Mouse (Mus musculus) midbrain, embryonic 13.5 days (tissue): Measurements from ENCODE around the gene Hint1. TPM values are rescaled to one million over a fixed set of nuclear protein-coding genes. Genes with fewer than 3 reads are reported as not detected.

Experiments
- ATAC-seq: fragments of 200-750 bp; cut with Nextera tagmentation; 2 replicates; pipeline ENCODE4 v1.8.0; 2017; ENCODE audit warnings: mild to moderate bottlenecking, moderate TSS enrichment, moderate library complexity
- H3K27ac ChIP-seq: fragments of 300-500 bp; sonication (generic); 2 replicates; pipeline ENCODE4 v1.5.1; 2015; ENCODE audit warnings: inconsistent platforms, mild to moderate bottlenecking, moderate library complexity
- H3K27me3 ChIP-seq: fragments of 300-500 bp; sonication (generic); 2 replicates; pipeline ENCODE4 v1.6.1; 2015; ENCODE audit warnings: mild to moderate bottlenecking, inconsistent platforms
- H3K36me3 ChIP-seq: fragments of 300-500 bp; sonication (generic); 2 replicates; pipeline ENCODE4 v1.6.1; 2015; ENCODE audit warnings: mild to moderate bottlenecking, inconsistent platforms
- H3K4me1 ChIP-seq: fragments of 300-500 bp; sonication (generic); replicated peaks from 2 replicates; pipeline ENCODE4 v1.6.1; 2015; ENCODE audit warnings: inconsistent platforms
- H3K4me2 ChIP-seq: fragments of 300-500 bp; sonication (generic); replicated peaks from 2 replicates; pipeline ENCODE4 v1.6.1; 2015; ENCODE audit warnings: moderate library complexity, mild to moderate bottlenecking, inconsistent platforms
- H3K4me3 ChIP-seq: fragments of 300-500 bp; sonication (generic); replicated peaks from 2 replicates; pipeline ENCODE4 v1.5.1; 2015; ENCODE audit warnings: mild to moderate bottlenecking, inconsistent platforms
- H3K9ac ChIP-seq: fragments of 300-500 bp; sonication (generic); replicated peaks from 2 replicates; pipeline ENCODE4 v1.6.1; 2015; ENCODE audit warnings: mild to moderate bottlenecking, inconsistent platforms
- H3K9me3 ChIP-seq: fragments of 300-500 bp; sonication (generic); 2 replicates; pipeline ENCODE4 v1.6.1; 2016; ENCODE audit warnings: mild to moderate bottlenecking, inconsistent platforms
- WGBS: fragments of 180-500 bp; shearing (Covaris S2); methylation state at CpG from one replicate; pipeline ENCODE4 v1.1.7; 2015; 5-methylcytosine and 5-hydroxymethylcytosine counted together
- polyA plus RNA-seq: library from polyadenylated mRNA; unstranded; fragments of >200 nt; fragmentation: Nextera tagmentation; extraction: Ambion mirVana; gene quantifications from 2 replicates; pipeline ENCODE4 v1.2.1, GENCODE M21; 2015

Hint1 gene
- polyA plus RNA-seq, 1 experiment from 2014 or later, result 703 TPM

DNA sequence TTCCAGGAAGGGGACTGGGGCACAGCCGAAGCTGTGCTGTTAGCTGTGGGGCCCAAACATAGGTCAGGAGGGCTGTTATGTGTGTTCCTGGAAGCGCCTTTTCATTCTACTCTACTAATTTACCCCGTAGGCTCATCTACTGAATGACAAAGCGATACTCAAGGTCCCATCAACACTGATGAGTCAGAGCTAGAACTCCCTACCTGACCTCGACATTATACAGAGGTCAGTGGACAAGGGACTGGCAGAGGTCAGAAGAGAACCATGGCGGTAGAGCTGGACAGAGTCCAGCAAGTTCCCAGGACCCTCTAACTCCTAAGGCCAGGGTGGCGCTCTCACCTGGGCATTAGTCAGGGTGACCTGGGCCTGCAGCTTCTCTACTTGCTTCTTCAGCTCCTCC, 51.3 kb downstream of the Hint1 start:
- no peak for ATAC-seq
- Histone ChIP-seq H3K4me1 (no peaks in the 10 kb centered on the region), H3K27ac (no peak overlapping the region), H3K27me3 (no peaks in the 10 kb centered on the region), H3K9me3 (no peaks in the 10 kb centered on the region), H3K4me2 (no peak overlapping the region), H3K9ac (no peak overlapping the region), H3K36me3 (peaks cover 76% of the 10 kb centered on the region), H3K4me3 (no peak overlapping the region)
- 95% methylated on average over 7 of the region's 7 CpGs for WGBS

DNA sequence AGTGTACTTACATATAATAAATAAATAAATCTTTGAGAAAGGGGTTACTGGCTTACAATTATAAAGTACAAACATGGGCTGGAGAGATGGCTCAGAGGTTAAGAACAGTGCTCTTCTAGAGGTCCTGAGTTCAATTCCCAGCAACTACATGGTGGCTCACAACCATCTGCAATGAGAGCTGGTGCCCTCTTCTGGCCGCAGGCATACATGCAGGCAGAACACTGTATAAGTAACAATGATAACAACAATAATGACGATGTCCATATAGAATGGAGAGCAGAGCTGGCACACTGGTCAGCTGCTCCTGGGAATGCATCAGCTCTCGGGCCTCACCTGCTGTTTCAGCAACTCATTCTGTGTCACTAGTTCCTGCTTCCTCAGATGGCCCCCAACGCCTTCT, 52.1 kb downstream of the Hint1 start:
- Histone ChIP-seq H3K9me3 (no peaks in the 10 kb centered on the region), H3K36me3 (peaks cover 82% of the 10 kb centered on the region), H3K27ac (no peak overlapping the region), H3K4me1 (no peaks in the 10 kb centered on the region), H3K27me3 (no peaks in the 10 kb centered on the region), H3K4me3 (no peak overlapping the region), H3K9ac (no peak overlapping the region), H3K4me2 (no peak overlapping the region)
- WGBS, result 86% methylated on average over 4 of the region's 4 CpGs
- ATAC-seq, result no peak

Other genes with a start within 250 kb of the Hint1 start
- 205 and 209 TPM in 2 replicates for gene Cdc42se2, start 78.7 kb upstream of the Hint1 start, polyA plus RNA-seq
- 7.1 and 11.2 TPM in 2 replicates for gene Lyrm7, start 5.5 kb upstream of the Hint1 start, polyA plus RNA-seq
- 19.6 and 21.4 TPM in 2 replicates for gene Gpx3, start 36.1 kb downstream of the Hint1 start, polyA plus RNA-seq
- 13.4 and 14.4 TPM in 2 replicates for gene Tnip1, start 96.5 kb downstream of the Hint1 start, polyA plus RNA-seq
- 30.7 and 36.5 TPM in 2 replicates for gene Anxa6, start 167.1 kb downstream of the Hint1 start, polyA plus RNA-seq
- gene Ccdc69, start 211.7 kb downstream of the Hint1 start, polyA plus RNA-seq, result 0.19 TPM in 1 of 2 replicates, not detected in the other
- gene Gm2a, start 231.7 kb downstream of the Hint1 start, polyA plus RNA-seq, result 13.2 and 14.5 TPM in 2 replicates